Mouse (Mus musculus) bone marrow macrophage, adult 2 months (primary cell): Measurements from ENCODE around the gene Hivep2.

Source experiments
- CTCF ChIP-seq: IDR thresholded peaks from 2 replicates; pipeline ENCODE4 v1.5.1; 2012; ENCODE audit warnings: low read depth, mild to moderate bottlenecking, low read length, moderate library complexity
- POLR2A ChIP-seq: IDR thresholded peaks from 2 replicates; pipeline ENCODE4 v1.6.1; 2012; ENCODE audit warnings: mild to moderate bottlenecking, low read depth, low read length, borderline replicate concordance

DNA sequence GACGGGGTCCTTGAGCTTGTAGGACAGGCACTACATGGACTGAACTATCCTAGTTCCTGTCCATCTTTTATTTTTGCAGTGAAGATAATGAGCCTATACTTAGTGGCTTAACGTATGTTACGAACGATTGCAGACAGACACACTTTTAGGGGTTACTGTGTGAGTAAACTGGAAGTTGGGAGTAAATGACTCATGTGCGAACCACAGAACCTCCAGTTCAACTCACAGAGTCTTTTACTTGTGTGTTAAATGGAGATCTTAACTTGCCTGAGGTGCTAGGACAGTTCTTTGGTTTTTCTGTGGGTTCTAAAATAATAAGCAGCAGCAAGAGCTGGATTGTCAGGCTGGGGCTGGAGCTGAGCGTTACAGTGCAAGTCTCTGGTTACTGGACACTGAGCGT lies 68.2 kb downstream of the Hivep2 start:
- TF ChIP-seq CTCF, result no peak
- TF ChIP-seq POLR2A, result no peak
